Mouse (Mus musculus) embryonic facial prominence, embryonic 15.5 days (tissue): ENCODE measurements around the gene Shld1. TPM values are rescaled to one million over a fixed set of nuclear protein-coding genes. Genes with fewer than 3 reads are reported as not detected.

Experiments
- ATAC-seq: fragments of 200-750 bp; cut with Nextera tagmentation; 2 replicates; pipeline ENCODE4 v1.8.0; 2017; ENCODE audit warnings: low read depth, moderate TSS enrichment; ENCODE audit not compliant: insufficient number of reproducible peaks, low FRiP score, low TSS enrichment
- H3K27ac ChIP-seq: fragments of 300-500 bp; sonication (generic); replicated peaks from 2 replicates; pipeline ENCODE4 v1.5.1; 2015; ENCODE audit warnings: mild to moderate bottlenecking, inconsistent platforms
- H3K27me3 ChIP-seq: fragments of 300-500 bp; sonication (generic); 2 replicates; pipeline ENCODE4 v1.6.1; 2015; ENCODE audit warnings: inconsistent platforms
- H3K36me3 ChIP-seq: fragments of 300-500 bp; sonication (generic); 2 replicates; pipeline ENCODE4 v1.6.1; 2015; ENCODE audit warnings: mild to moderate bottlenecking, inconsistent platforms
- H3K4me1 ChIP-seq: fragments of 300-500 bp; sonication (generic); 2 replicates; pipeline ENCODE4 v1.6.1; 2015; ENCODE audit warnings: inconsistent platforms
- H3K4me2 ChIP-seq: fragments of 300-500 bp; sonication (generic); replicated peaks from 2 replicates; pipeline ENCODE4 v1.6.1; 2015; ENCODE audit warnings: mild to moderate bottlenecking, inconsistent platforms
- H3K4me3 ChIP-seq: fragments of 300-500 bp; sonication (generic); replicated peaks from 2 replicates; pipeline ENCODE4 v1.5.1; 2015; ENCODE audit warnings: mild to moderate bottlenecking, inconsistent platforms
- H3K9ac ChIP-seq: fragments of 300-500 bp; sonication (generic); 2 replicates; pipeline ENCODE4 v1.6.1; 2015; ENCODE audit warnings: inconsistent platforms
- H3K9me3 ChIP-seq: fragments of 300-500 bp; sonication (generic); replicated peaks from 2 replicates; pipeline ENCODE4 v1.6.1; 2016; ENCODE audit warnings: inconsistent platforms
- WGBS: fragments of 180-500 bp; shearing (Covaris S2); methylation state at CpG from one replicate; pipeline ENCODE4 v1.1.7; 2015; 5-methylcytosine and 5-hydroxymethylcytosine counted together
- polyA plus RNA-seq: library from polyadenylated mRNA; unstranded; fragments of >200 nt; fragmentation: Nextera tagmentation; extraction: Ambion mirVana; gene quantifications from 2 replicates; pipeline ENCODE4 v1.2.1, GENCODE M21; 2015

Shld1 gene
- polyA plus RNA-seq, 1 experiment from 2014 or later: 12.7 TPM

DNA sequence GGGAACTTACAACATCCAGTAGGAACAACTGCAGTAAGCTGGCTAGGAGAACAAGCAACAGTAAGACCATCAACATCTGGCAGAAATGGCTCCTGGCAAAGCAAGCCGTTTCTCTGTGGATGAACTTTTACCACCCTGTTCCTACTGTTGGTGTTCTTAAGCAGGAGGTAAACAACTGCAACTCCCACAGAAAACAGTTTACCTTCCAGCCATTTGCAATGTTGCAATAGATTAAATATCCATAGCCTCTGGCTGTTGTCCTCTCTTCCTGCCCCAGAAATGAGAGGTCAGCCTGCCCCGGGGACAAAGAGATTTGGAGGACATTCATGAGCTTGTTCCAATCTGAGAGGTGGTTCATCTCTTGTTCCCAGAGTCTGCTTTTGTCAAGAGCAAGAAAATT, 29.5 kb upstream of the Shld1 start:
- Histone ChIP-seq H3K36me3 (no peaks in the 10 kb centered on the region), H3K27me3 (no peaks in the 10 kb centered on the region), H3K9ac (no peak overlapping the region), H3K4me3 (no peak overlapping the region), H3K9me3 (no peaks in the 10 kb centered on the region), H3K4me2 (no peak overlapping the region), H3K27ac (no peak overlapping the region), H3K4me1 (0 out of 2 replicates have a peak, but pooled peaks cover 5% of the 10 kb centered on the region)
- ATAC-seq: no peak
- 50% methylated on average over 2 of the region's 2 CpGs for WGBS

DNA sequence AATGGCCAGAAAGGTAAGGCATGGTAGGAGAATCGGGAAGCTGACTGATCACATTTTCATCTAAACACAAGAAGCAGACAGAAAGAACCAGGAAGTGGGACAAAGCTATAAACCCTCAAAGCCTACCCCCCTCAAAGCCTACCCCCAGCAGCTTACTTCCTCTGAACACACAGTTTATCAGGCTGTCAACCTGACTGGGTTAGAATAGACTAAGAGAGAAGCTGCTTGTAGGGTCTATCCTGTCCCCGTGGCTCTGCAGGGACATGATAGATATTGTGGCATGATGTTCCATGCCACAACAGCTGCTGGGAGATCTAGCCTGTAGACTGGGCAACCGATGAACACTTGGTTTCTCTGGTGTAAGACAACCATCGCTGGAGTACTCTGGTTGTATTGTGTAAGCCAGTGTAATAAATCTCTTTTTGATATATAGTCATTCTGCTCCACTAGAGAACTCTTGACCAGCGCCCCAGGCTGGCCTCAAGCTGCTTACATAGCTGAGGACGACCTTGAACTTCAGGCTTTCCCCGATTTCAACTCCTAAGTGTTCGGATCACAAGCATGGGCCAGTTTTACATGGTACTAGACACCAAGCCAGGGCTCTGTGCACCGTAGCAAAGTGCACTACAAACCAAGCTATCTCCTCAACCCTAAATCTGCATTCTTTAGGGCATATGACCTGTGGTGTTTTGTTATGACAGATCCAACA, 28.2 kb upstream of the Shld1 start:
- no peak overlapping the region for H3K9ac ChIP-seq
- H3K9me3 ChIP-seq: no peaks in the 10 kb centered on the region
- no peak for ATAC-seq
- H3K4me2 ChIP-seq: no peak overlapping the region
- H3K4me1 ChIP-seq: no peaks in the 10 kb centered on the region
- WGBS: 83% methylated on average over 9 of the region's 9 CpGs
- H3K4me3 ChIP-seq: no peak overlapping the region
- no peaks in the 10 kb centered on the region for H3K36me3 ChIP-seq
- H3K27ac ChIP-seq: no peak overlapping the region
- H3K27me3 ChIP-seq: no peaks in the 10 kb centered on the region

DNA sequence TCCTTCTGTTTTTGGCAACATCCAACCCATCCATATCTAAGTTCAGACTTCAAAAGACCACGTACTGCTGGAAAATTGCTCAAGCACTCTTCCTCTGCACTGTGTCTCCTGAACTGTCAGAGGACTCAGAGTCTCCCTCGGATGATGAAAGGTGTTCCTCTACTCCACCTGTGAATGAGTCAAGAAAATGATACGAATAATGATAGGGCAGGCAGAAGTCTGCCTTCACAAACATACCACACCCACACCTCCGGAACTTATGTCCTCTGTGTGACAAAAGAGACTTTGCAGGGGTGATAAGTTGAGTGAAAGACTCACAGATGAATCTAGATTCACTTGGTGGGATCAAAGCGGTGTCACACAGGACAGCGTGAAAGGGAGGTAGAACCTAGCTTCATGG, 17.6 kb upstream of the Shld1 start:
- Histone ChIP-seq H3K27me3 (no peaks in the 10 kb centered on the region), H3K9me3 (no peaks in the 10 kb centered on the region), H3K4me3 (no peak overlapping the region), H3K27ac (no peak overlapping the region), H3K36me3 (no peaks in the 10 kb centered on the region), H3K9ac (no peak overlapping the region), H3K4me2 (no peak overlapping the region), H3K4me1 (no peaks in the 10 kb centered on the region)
- no peak for ATAC-seq
- whole genome bisulfite sequencing: 72% methylated on average over 6 of the region's 6 CpGs

DNA sequence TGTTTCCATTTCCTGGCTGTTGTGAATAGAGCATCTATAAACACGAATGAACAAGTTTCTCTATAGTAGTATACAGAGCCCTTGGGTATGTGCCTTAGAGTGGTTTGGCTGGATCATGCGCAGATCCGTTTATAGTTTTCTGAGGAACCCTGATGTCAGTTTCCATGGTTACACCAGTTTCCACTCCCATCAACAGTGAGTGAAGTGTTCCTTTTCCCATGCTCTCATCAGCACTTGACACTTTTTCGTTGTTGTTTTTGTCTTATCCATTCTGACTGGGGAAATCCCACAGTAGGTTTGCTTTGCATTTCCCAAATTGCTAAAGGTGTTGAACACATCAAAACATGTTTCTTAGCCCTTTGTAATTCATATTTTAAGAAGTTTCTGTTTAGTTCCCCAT, 16.4 kb upstream of the Shld1 start:
- Histone ChIP-seq H3K27me3 (no peaks in the 10 kb centered on the region), H3K4me1 (no peaks in the 10 kb centered on the region), H3K9me3 (no peaks in the 10 kb centered on the region), H3K36me3 (no peaks in the 10 kb centered on the region), H3K27ac (no peak overlapping the region), H3K4me3 (no peak overlapping the region), H3K4me2 (no peak overlapping the region), H3K9ac (no peak overlapping the region)
- WGBS: 62% methylated on average over 4 of the region's 4 CpGs
- no peak for ATAC-seq

DNA sequence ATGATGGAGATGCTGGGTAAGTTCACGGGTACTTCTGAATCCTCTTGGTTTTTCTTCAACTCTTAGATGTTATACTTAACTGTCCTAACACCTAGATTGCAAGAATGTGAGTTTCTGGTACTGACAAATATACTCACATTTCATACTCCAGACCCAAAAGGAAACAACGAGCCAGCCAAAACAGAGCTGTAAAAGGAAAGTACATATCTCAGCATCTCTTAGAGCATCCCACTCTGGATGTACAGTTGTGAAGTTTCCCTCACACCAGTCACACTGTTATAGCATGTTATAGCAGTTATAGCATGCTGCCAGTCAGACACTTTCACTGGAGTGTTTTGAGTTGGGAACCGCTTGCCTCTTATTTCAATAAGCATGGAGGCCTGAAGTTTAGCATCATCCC, 14.6 kb upstream of the Shld1 start:
- H3K4me1 ChIP-seq: no peaks in the 10 kb centered on the region
- no peak overlapping the region for H3K4me2 ChIP-seq
- ATAC-seq: no peak
- H3K36me3 ChIP-seq: no peaks in the 10 kb centered on the region
- H3K27me3 ChIP-seq: no peaks in the 10 kb centered on the region
- H3K9ac ChIP-seq: no peak overlapping the region
- no peak overlapping the region for H3K4me3 ChIP-seq
- no peak overlapping the region for H3K27ac ChIP-seq
- no peaks in the 10 kb centered on the region for H3K9me3 ChIP-seq
- WGBS: 92% methylated on average over 3 of the region's 3 CpGs

DNA sequence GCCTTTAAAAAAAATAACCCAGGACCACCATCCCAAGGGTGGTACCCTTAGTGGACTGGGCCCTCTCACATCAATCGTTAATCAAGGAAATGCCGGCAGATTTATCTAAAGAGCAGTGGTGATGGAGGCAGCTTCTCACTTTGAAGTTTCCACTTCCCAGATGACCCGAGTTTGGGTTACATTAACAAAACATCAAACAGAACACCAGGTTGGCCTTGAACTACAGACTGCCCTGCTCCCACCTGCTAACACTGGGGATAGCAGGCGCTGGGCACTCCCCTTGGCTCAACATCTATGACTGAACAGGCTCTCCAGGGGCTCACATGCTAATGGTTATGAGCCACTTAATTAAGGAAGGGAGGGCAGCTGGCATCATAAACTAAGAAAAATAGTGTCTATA, 10.6 kb upstream of the Shld1 start:
- H3K9me3 ChIP-seq: no peaks in the 10 kb centered on the region
- H3K27ac ChIP-seq: no peak overlapping the region
- WGBS: 69% methylated on average over 4 of the region's 4 CpGs
- H3K36me3 ChIP-seq: no peaks in the 10 kb centered on the region
- ATAC-seq: no peak
- H3K4me1 ChIP-seq: no peaks in the 10 kb centered on the region
- no peak overlapping the region for H3K9ac ChIP-seq
- no peaks in the 10 kb centered on the region for H3K27me3 ChIP-seq
- no peak overlapping the region for H3K4me3 ChIP-seq
- no peak overlapping the region for H3K4me2 ChIP-seq

DNA sequence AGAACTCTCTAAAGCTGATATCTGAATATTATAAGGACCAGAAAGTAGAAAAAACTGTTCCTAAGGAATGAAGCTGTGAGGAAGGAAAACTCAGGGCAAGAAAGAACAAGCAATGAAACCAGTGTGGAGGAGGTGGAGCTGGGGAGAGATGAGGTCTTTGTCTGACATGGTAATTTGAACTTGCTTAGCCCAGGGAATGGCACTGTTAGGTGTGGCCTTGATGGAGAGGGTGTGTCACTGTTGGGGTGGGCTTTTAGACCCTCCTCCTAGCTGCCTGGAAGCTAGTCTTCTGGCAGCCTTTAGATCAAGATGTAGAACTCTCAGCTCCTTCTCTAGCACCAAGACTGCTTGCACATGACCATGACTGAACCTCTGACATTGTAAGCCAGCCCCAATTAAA, 1.7 kb upstream of the Shld1 start:
- peaks cover 17% of the 10 kb centered on the region for H3K4me1 ChIP-seq
- H3K36me3 ChIP-seq: no peaks in the 10 kb centered on the region
- no peak overlapping the region for H3K4me2 ChIP-seq
- no peak overlapping the region for H3K4me3 ChIP-seq
- H3K9ac ChIP-seq: no peak overlapping the region
- no peaks in the 10 kb centered on the region for H3K27me3 ChIP-seq
- H3K27ac ChIP-seq: no peak overlapping the region
- H3K9me3 ChIP-seq: no peaks in the 10 kb centered on the region
- no peak for ATAC-seq

DNA sequence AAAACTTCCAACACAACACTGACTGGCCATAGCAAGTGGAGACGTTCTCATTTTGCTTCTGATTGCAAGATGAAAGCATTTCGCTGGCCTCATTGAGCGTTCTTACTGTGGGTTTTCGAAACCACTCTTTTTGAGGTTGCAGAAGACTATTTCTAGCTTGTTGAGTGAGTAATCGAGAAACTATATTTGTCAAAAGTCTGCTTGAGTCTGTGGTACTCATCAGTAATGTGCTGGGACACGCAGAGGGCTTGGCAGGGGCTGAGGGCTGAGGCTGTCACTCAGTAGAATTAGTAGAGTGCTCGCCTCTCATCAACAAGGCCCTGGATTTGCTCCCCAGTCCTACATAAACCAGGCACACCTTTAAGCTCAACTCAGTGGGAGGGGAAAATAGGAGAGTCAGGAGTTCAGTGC, 1.9 kb downstream of the Shld1 start:
- ATAC-seq: no peak
- Histone ChIP-seq H3K9ac (no peak overlapping the region), H3K9me3 (no peaks in the 10 kb centered on the region), H3K36me3 (0 out of 2 replicates have a peak, but pooled peaks cover under 1% of the 10 kb centered on the region), H3K27ac (peak overlapping the region; percentile 70), H3K4me2 (no peak overlapping the region), H3K4me1 (peaks cover 17% of the 10 kb centered on the region), H3K27me3 (no peaks in the 10 kb centered on the region), H3K4me3 (no peak overlapping the region)
- WGBS: 57% methylated on average over 7 of the region's 7 CpGs

DNA sequence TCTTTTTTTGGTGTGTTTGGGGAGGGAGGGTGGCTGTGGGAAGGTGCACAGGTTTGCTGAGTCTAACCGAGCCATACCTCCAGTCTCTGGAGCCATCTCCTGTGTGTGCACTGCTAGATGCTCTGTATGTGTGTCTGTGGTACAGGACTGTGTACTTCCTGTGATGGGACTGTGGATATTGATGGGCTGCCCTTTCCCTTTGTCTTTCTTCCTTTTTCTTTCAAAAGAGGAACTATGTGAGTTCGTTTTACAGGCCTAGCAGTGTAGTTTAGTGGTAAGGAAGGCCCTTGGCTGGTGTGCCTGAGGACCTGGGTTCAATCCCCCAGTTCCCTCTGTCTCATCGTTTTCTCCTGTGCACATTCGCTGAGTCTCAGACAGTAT, 2.4 kb downstream of the Shld1 start:
- Histone ChIP-seq H3K9ac (no peak overlapping the region), H3K27ac (peak overlapping the region; percentile 70), H3K4me3 (no peak overlapping the region), H3K9me3 (no peaks in the 10 kb centered on the region), H3K36me3 (0 out of 2 replicates have a peak, but pooled peaks cover 3% of the 10 kb centered on the region), H3K4me1 (peaks cover 17% of the 10 kb centered on the region), H3K4me2 (no peak overlapping the region), H3K27me3 (no peaks in the 10 kb centered on the region)
- no peak for ATAC-seq
- WGBS: 40% methylated on average over 4 of the region's 4 CpGs

DNA sequence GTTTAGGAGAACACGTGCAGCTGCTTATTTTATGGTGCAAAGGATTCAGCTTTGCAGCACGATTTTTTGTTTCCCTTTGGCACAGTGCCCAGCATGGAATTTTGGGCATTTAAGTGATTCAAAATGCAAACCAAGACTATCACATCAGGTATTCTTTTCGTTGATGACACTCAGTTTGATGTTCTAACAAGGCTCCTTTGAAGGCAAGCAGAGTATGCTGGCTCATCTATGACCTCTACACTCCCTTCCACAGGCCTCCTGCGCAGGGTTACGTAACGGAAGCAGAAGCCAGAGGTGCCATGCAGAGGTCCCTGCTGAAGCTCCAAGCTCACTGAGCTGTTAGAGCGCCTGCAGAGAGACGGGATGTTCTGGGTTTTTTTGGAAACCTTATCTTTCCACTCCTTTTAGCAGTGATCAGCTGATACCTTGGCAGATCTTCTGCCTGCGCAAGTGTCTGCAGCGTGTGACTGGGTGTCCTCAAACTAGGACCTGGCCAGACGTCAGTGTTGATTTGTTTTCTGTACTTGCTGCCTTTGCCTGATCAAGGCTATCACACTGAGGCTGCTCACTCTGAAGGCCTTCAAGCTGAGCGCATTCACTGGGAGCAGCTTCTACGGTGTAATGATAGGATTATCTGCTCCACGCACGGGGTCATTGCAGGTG, 3.0 kb downstream of the Shld1 start:
- WGBS: 60% methylated on average over 15 of the region's 15 CpGs
- Histone ChIP-seq H3K9ac (no peak overlapping the region), H3K36me3 (0 out of 2 replicates have a peak, but pooled peaks cover 4% of the 10 kb centered on the region), H3K9me3 (no peaks in the 10 kb centered on the region), H3K4me2 (no peak overlapping the region), H3K27me3 (no peaks in the 10 kb centered on the region), H3K27ac (peak overlapping the region; percentile 70; the same call in 1 of the 2 replicates), H3K4me3 (no peak overlapping the region), H3K4me1 (peaks cover 17% of the 10 kb centered on the region)
- ATAC-seq: no peak

DNA sequence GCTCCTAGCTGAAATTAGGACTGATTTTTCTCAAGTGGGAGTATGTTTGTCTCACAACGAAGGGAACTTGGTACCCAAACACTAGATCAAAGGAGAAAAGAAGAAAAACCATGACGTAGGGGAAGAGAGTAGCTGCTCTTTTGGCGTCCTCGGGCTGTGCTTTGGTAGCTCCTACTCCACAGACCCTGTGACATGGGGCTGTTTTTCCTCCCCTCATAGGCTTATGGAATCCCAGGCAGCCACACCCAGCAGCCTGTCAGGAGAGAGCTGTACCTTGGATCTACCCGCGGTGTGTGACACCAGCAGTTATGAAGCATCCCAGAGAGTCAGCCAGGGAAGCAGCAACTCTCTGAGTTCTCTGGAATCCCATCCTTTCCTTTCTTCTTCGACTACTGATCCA, 5.0 kb downstream of the Shld1 start:
- 55% methylated on average over 7 of the region's 7 CpGs for WGBS
- Histone ChIP-seq H3K4me3 (no peak overlapping the region), H3K27me3 (no peaks in the 10 kb centered on the region), H3K36me3 (peaks cover 13% of the 10 kb centered on the region; the same call in 1 of the 2 replicates), H3K4me1 (peaks cover 17% of the 10 kb centered on the region), H3K9me3 (no peaks in the 10 kb centered on the region), H3K27ac (no peak overlapping the region), H3K4me2 (no peak overlapping the region), H3K9ac (no peak overlapping the region)
- ATAC-seq: no peak

DNA sequence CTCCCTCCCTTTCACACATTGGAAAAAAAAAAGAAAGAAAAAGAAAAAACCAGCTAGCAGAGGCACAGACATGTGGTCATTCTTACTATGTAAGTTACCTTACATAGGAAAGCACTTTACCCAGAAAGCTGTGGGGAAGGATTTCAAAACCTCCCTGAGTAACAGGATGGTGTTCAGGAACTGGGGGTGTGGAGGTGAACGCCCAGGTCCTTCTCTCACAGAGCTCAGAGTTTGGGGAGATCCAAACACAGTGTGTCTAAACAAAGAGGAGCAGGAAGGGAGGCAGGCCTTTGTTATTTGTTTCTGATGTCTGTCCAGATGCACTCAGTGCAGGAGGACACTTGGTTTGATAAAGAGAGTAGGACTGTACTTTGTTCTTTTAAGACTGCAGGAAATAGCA, 5.6 kb downstream of the Shld1 start:
- Histone ChIP-seq H3K4me3 (no peak overlapping the region), H3K4me2 (no peak overlapping the region), H3K36me3 (peaks cover 13% of the 10 kb centered on the region; the same call in 1 of the 2 replicates), H3K9ac (no peak overlapping the region), H3K27ac (no peak overlapping the region), H3K4me1 (peaks cover 16% of the 10 kb centered on the region), H3K9me3 (no peaks in the 10 kb centered on the region), H3K27me3 (no peaks in the 10 kb centered on the region)
- ATAC-seq: no peak
- WGBS: 63% methylated on average over 1 of the region's 1 CpGs
